ENCODE assay signal across 9 mouse cellular contexts in the genomic region with DNA sequence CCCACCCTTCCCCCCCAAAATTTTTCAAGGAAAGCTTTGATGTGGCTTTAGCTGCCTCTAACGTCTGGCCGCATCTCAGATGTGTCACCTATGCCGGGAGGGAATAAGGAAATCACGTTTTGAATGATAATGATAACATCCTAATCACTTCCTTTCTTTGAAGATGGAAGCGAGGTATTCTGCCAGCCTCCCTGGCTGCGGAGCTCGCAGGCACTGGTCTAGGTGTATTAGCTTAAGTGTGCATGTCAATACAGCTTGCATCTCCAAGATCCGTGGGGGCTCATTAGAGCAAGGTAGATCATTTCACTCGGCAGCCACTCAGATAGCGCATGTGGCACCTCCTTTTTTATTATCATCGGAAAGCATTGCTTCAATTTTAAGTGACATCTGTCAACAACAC.
"Had no signal": no experiment of that assay in that cellular context is flagged by ENCODE, and none has a peak within 500 bp of the region (broad histone marks: within the 10 kb centered on the region; RNA-seq: fewer than 3 reads in every experiment).

No protein-coding gene starts in this region.

- H3K9me3 ChIP-seq: limb, embryonic 15.5 days; liver, embryonic 13.5 days; neural tube, embryonic 13.5 days had no signal

- H3K4me2 ChIP-seq: limb, embryonic 15.5 days; liver, embryonic 13.5 days; neural tube, embryonic 13.5 days had no signal

- H3K9ac ChIP-seq: limb, embryonic 15.5 days; liver, embryonic 13.5 days; neural tube, embryonic 13.5 days had no signal

- H3K27ac ChIP-seq: left cerebral cortex, adult 2 months; limb, embryonic 15.5 days; liver, embryonic 13.5 days; neural tube, embryonic 13.5 days; stomach, postnatal 0 days had no signal

- H3K27me3 ChIP-seq: limb, embryonic 15.5 days; liver, embryonic 13.5 days; neural tube, embryonic 13.5 days had no signal

- H3K4me3 ChIP-seq: left cerebral cortex, adult 2 months; limb, embryonic 15.5 days; liver, embryonic 13.5 days; neural tube, embryonic 13.5 days had no signal

- DNase-seq: kidney, adult 18-20 months; kidney, postnatal 14 days; liver, embryonic 13.5 days; lung, adult 18-20 months; thymus, postnatal 4 days had no signal

- H3K4me1 ChIP-seq: liver, embryonic 13.5 days had no signal

- H3K36me3 ChIP-seq: limb, embryonic 15.5 days; neural tube, embryonic 13.5 days had no signal
